Mouse (Mus musculus) kidney, postnatal 14 days (tissue): Measurements from ENCODE around the gene Itga9.

Source experiments
- DNase-seq: peaks from one replicate; pipeline ENCODE4 v3.0.0; 2022; ENCODE audit warnings: mixed read lengths

The Itga9 gene

DNA sequence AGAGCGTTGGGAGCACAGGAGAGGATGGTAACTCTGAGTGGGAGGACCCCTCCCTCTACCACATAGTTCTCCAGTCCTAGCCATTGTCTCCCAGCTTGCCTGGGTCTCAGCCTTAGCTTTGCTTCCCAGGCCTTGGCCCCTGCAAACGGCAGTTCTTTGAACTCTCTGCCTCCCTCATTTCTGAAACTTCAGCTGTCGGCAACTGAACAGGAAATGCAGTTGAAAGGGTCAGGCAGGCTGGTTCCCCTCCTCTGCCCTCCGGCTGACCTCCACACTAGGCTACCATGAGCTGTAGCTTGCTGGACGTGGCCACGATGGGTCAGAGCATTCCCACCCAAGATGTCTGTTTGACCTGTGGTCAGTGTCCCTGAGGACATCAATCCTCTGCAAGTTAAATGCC, 48.5 kb downstream of the Itga9 start:
- peak; percentile 62 for DNase-seq

DNA sequence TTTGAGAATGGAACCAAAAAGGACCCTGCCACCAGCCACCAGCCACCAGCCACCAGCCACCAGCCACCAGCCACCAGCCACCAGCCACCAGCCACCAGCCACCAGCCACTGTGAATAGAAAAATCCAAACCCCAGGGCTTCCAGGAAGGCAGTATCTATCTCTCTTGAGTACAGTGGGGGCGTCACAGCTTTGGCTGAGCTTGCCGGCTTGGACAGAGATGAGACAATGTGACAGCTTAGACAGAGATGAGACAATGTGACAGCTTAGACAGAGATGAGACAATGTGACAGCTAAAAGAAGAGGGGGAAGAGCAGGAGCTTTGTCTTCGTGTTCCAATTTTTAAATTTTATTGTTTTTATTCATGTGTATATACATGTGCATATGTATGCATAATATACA, 49.2 kb downstream of the Itga9 start:
- no peak for DNase-seq

DNA sequence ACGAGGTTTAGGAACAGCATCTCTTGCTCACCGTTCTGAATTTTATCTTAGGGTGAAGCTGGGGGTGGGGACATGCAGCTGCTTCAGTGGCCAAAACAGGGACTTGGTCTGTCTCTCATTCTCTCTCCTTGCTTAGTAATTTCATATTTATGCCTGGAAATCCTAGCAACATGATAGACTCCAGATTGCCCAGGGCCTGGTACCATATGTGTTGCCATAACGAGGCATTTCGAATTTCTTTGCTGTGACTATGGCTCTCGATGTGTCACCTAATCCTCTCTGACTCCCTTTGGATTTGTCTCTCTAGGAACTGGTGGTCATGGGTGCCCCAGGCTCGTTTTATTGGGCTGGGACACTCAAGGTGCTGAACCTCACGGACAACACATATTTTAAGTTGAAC, 51.7 kb downstream of the Itga9 start:
- no peak for DNase-seq

DNA sequence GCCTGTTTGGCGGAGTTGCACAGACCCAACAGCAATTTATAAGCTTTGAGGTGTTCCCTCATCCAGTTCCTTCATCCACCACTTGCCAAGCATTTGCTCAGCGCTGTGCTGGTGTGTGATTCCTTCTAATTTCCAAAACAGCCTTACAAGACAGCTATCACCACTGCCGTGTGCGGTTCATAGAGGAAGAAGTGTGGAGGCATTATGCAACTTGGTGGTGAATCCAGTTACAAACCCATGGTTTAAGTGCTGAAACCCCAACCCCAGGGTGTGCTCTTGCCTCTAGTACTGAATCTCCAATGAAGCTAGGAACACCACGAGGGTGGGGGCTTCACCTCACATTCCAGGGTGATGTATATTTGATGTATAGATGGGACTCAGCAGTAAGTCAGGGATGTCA, 53.3 kb downstream of the Itga9 start:
- DNase-seq, result no peak

DNA sequence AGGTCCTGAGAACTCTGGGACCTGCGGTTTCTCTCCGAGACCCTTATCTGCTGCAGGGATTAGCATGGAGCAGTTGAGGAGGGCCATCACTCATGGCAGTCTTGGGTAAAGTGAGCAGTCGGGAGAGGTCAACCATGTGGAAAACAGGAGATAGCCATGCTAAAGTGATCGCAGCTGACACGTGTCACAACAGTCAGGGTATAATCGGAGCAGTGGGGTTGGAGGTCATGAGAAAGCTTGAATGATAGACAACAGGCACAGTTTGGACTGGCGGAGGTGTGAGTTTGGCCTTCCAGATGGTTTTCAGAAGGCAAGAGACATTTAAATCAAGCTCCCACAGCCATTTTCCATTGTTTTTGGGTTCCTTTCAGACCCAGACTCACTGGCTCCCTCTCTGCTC, 53.8 kb downstream of the Itga9 start:
- no peak for DNase-seq

DNA sequence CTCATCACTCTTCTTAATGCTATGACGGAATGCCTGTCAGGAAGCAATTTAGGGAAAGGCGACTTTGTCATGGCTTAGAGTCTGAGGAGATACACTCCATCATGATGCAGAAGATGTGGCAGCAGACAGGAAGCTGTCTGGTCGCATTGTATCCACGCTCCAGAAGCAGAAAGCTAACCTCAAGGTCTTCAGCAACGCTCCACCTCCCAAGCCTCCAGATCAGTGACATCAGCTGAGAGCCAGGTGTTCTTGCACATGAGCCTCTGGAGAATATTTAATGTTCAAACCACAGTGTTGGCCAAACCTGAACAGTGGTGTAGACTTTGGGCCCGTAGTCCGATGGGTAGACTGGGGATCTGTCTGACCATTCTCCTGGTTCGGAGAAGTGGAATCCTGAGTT, 55.5 kb downstream of the Itga9 start:
- no peak for DNase-seq

DNA sequence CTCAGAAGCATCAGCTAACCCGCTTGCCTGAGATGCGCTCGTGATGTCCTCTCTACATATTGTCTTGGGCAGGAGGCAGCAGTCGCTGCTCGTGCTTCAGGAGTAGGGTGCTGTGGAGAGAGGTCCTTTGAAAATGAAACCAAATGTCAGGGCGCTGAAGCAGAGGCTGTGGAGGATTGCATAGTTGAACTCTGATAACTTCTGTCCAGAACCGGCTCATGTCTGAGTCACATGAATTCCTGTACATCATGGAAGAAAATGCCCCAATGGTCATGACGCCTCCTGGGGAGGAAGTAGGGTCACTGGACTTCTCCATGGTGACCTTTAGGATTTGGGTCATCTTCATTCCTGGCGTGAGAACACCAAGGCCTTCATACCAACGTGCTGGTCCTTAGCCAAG, 56.0 kb downstream of the Itga9 start:
- DNase-seq, result no peak

DNA sequence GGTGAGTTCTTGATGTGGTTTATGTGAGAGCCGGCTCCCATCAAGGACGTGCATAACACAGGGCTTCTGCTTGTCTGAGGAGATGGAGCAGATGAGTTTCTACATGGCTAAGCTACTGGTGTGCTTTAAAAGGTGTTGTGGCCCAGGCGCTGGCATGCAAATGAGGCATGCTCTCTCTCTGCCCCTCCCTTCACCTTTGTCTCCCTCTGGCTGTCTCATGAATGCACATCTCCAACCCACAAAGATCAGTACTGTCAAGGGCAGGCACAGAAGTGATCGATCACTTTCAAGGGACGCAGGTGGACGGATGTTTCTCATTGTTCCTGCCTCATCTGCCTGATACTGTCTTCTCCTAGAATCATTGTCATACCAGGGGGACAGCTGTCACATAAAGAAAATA, 57.4 kb downstream of the Itga9 start:
- DNase-seq, result no peak

DNA sequence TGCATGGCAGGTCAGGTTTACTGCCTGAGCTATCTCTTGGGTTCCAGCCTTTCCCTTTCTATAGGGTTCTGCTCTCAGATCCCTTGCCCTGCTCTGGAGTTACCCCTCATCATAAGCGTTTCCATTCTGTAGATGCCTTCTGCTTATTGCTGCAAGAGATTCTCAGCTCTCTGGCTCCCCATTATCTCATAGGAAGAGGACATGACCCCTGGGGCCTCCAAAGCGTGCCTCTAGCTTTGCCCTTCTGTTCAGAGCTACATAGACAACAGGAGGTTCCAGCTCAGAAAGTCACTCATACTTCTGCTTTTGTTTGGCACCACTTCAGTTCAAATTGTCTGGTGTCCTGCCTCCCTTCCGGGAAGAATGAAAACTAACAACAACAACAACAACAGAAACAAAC, 59.6 kb downstream of the Itga9 start:
- no peak for DNase-seq

DNA sequence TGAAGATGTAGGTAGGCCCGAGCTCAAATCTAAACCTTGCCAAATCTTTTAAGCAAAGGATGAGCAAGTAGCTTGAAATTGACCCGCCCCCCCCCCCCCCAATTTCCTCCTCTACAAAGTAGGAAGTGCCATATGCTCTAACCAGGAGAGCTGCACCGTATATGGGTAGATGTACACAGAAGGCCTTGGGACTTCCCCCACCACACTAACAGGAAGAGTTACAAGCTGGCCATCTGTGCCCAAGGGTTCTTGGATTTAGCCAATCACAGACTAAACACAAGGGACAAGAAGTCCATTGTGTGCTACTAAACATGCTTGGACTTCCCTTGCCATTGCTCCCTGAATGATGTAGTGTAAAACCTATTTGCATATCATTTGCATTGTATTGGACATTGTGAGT, 63.2 kb downstream of the Itga9 start:
- DNase-seq, result no peak

DNA sequence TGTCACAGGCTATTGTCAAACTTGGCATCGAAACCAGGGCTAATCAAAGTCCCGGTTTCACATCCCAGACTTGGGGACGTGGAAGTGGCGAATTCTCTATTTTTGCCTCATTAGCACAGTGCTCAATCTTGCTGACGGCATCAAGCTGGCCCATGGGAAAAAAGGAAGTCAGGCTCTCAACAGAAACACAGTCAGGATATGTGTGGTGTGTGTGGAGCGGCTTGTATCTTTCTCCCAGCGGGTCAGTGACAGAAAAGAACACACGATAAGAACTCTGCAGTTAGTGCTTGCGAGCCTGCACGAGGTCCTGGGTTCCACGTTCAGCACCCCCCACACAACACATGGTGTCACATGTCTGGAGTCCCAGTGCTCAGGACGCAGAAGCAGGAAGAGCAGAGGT, 67.8 kb downstream of the Itga9 start:
- peak; percentile 32 for DNase-seq

DNA sequence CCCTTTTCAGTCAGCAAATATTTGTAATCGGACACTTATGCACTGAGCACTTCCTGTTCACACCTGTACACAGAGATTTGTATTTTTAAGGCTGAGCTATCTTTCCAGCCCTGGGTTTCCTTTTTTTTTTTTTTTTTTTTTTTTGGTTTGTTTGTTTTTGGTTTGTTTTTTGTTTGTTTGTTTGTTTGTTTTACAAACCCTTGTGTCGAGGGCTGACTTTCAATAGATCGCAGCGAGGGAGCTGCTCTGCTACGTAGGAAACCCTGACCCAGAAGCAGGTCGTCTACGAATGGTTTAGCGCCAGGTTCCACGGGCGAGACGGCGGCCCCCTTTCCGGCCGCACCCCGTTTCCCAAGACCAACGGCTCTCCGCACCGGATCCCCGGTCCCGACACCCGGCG, 68.3 kb downstream of the Itga9 start:
- no peak for DNase-seq

DNA sequence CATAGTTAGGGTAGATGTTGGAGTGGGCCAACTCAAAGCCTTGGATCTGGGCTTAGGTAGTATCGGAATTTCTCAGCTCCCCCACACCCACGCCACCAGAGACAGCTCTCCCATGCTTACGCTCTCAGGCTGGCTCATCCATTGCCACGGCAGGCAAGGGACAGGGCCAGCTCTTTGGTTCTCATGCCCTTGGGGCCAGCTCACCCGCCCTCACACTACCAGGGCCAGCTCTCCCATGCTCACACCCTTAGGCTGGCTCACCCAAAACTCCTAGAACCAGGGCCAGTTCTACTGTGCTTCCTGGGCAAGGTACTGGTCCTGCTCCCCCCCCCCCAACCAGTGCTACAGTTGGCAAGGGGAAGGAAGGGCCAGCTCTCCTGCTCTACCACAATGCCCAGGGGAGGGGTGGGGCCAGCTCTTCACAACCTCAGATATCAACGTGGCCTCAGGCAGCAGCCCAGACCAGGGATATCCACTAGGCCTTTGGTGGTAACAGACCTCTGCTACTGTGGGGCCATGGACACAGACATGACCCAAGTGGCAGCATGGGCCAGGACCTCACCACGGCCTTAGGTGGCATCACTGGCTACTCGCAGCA, 69.2 kb downstream of the Itga9 start:
- no peak for DNase-seq

DNA sequence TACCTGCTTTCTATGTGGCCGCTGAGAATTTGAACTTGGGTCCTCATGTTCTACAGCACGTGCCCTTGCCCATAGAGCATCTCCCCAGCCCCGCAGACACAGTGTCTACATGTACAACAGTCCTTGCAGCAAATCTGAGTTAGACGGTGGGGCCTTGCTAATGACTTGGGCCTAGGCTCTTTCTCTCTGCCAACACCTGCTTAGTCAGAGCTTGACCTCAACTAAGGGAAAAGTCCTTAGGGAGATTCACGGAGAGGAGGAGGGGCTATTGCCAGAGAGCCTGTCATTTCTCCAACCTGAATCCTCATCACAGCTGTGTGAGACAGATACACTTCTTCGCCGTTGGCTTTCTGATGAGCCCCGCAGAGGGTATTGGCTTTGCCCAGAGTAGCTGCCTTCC, 70.2 kb downstream of the Itga9 start:
- DNase-seq, result no peak

DNA sequence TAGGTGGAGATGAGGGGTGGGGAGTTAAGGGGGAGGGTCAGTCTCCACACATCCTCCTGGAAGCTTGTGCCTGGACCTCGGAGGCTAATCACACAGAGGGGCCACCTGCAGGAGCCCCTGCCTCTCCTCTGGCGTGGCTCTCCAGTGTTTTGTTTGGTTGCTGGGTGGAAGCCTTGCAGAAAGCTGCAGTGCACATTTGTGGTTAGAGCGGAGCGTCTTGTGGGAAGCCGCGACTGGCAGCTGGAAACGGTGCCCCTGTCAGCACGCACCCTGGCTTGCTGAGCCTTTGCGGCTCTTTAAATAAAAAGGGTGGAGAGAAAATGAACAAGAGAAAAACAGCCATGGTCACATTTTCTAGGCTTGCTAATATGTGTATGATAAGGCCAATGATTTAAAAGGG, 70.9 kb downstream of the Itga9 start:
- no peak for DNase-seq

DNA sequence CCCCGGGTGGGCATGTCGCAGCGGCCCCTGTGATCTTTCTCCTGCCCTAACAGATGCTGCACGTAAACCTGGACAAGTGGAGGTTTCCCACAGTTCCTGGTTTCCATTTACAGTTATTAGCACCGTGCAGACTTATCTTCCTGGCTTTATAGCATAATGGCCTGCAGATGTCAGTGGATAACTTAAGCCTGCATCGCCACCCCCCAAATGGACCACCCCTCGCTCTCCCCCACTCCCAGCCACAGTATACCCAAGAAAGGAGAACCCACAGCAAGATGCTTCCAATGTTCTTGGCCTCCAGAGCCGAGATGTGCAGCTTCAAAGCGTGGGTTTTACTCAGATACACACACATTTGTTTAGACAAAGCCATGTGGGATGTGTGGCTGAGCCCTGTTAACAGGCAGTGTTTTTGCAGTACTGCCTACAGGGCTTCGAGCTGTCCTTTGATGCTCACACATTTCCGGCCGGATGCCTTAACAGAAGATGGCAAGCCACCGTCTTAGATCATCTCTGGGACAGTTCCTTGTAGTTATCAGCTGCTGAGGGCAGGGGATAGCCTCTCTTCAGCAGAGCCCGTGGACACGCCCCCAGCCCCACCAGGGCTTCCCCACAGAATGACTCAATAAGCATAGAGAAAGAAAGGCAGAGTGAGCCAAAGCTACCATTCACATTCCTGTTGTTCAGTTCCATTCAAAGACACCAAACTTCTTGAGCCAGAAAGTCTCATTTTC, 71.7 kb downstream of the Itga9 start:
- DNase-seq, result peak; percentile 21

DNA sequence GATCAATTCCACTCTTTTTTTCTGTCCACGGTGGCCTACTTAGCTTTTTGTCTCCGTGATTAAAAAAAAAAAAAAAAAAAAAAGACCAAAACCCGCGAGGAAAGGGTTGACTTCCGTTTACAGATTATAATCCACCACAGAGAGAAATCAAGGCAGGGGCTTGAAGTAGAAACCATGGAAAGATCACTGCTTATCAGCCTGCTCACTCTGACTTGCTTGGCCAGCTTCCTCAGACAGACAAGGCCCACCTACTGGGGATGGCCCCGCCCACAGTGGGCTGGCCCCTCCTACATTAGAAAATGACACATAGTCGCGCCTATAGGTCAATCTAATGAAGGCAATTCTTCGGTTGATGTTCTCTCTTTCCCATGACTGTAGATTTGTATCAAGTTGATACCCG, 72.3 kb downstream of the Itga9 start:
- DNase-seq, result no peak

DNA sequence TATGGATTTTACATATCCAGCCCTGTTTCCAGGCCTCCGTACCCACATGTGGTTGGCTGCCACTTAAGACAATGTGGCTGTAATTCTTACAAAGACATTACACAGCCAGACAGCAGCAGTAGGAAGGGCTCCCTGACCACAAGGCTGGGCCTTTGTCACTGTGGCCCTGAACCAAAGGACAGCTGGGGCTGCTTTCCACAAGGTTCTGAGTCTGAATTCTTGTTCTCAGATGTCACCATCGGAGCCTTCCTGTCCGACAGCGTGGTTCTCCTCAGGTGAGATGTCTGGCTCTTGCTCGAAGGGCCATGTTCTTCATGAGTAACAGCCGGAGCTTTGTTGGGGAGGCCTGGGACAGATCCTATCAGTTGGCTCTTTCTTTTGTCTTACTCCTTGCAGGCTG, 75.0 kb downstream of the Itga9 start:
- no peak for DNase-seq

DNA sequence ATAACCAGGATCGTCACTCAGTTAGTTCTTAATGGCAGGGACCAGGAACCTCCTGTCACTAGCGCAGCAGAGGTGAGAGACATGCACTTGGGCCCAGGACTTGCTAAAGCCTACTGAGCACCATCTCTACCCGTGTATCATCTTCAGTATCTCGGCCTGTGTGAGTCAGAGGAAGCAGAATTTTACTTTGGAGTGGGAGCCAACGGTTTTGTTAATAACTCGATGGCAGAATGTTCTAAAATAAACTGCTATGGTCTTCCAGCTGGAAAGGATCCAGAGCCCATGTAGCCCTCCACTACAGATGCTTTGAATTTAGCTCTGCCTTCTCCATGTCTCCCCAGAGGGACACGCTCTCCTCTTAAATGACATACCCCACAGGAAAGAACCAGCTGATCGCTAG, 75.7 kb downstream of the Itga9 start:
- DNase-seq, result no peak

DNA sequence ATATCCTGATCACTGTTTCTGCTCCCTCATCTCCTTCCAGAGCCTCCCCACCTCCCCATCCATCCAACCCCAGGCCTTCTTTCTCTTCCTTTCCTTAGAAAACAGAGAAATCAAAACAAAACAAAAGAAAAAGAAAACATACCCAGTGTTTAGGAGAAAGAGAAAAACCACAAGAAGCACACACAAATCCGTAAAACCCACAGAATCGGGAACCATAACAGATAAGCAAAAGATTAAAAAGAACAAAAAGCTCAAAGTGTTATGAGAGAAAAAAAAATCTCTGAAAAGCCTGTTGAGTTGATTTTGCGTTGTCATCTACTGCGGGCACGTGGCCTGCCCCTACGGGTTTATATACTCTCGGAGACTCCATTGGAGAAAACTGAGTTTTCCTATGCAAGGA, 77.0 kb downstream of the Itga9 start:
- no peak for DNase-seq

DNA sequence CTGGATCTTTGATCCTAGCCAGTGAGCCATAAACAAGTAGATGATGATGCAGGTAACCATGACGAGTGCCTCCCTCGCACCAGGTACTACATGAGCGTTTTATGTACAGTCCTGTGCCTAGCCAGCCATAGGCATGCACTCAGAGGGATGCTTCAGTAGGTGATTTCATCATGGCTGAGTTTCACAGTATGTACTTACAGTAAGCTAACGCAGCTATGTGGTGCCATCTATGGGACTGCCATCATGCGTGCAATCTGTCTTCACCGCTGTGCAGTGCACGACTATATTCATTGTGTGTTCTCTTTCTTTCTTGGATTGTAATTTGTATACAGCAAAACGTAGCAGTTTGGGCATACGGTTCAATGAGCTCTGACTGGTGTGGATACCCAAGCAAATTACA, 77.9 kb downstream of the Itga9 start:
- no peak for DNase-seq

DNA sequence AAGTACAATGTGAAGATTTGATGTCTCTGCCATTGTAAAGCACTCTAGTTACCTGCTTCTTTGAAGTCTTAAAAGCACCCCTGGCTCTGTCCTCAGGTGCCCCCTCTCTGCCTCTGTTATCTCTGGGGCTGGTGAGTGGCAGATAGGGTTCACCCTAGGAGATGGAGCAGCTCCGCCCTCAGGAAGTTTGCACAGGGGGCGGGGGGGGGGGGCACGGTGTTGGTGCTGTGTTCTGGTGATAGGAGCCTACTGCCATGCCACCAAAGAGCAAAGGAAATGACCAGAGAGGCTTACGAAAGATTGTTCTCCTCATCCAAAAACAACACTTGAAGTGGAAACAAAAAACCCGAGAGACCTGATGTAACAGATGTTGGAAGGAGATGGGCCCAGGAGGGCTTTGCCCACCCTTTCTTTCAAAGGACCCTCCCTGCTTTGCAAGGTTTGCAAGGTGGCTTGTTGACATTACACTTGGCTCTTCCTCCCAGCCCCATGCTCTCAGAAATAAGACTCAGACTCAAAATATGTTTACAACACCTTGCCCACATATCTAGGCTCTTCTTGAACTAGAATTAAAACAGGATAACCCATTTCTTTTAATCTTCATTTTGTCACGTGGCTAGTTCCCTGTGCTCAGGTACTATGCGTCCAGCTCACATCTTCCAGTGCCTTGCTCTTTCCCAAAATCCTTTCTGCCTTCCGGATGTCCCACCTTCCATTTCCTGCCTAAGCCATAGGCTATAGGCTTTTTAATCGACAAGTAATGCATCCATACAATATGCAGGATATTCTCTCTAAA, 79.9 kb downstream of the Itga9 start:
- no peak for DNase-seq

DNA sequence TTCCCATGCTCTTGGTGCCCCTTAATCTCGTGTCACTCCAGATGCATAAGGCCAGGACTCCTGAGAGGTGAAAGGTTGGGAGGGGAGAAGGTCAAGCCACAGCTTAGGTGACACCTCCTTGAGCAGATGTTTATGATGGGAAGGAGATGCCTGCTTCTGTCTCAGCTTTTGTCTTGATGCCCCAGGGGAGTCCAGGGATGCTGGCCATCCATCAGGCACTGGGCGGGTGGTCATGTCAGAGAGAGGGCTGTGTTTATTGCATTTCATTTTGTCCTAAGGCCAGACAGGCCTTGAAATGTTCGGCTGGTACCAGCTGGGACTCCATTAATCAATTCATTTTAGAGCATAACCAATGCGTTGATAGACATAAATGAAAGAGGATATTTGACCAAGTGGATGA, 81.8 kb downstream of the Itga9 start:
- DNase-seq, result no peak

DNA sequence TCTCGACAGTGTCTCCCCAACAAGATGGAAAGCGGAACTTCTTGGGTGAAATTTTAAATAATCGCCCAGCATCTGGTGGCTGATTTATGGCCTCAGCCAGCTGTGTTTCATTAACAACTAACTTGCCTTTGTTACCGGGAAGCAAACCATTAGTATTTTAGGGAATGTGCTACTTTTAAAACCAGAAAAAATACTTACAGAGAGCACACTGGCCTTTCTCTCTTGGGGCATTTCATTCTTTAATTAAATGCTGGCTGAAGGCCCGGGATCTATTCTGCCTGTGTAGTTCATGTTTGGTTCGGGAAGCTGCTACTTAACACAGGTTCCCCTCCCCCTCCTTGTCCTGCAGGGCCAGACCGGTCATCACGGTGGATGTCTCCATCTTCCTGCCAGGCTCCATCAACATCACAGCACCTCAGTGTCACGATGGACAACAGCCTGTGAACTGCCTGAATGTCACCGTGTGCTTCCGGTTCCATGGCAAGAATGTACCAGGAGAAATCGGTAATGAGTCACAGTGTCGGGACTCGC, 82.5 kb downstream of the Itga9 start:
- DNase-seq, result peak; percentile 65
